Mouse (Mus musculus) liver, embryonic 13.5 days (tissue): ENCODE results near the gene Hoxa6. TPM values are rescaled to one million over a fixed set of nuclear protein-coding genes. Genes with fewer than 3 reads are reported as not detected.

Experiments used
- ATAC-seq: fragments of 200-750 bp; cut with Nextera tagmentation; 2 replicates; pipeline ENCODE4 v1.8.0; 2017; ENCODE audit warnings: low read depth, mild to moderate bottlenecking, moderate number of reproducible peaks, moderate library complexity
- DNase-seq: peaks from one replicate; pipeline ENCODE4 v3.0.0; 2022
- H3K27ac ChIP-seq: fragments of 300-500 bp; sonication (generic); 2 replicates; pipeline ENCODE4 v1.5.1; 2015; ENCODE audit warnings: moderate library complexity, mild to moderate bottlenecking, inconsistent platforms
- H3K27me3 ChIP-seq: fragments of 300-500 bp; sonication (generic); 2 replicates; pipeline ENCODE4 v1.6.1; 2015; ENCODE audit warnings: mild to moderate bottlenecking, inconsistent platforms
- H3K36me3 ChIP-seq: fragments of 300-500 bp; sonication (generic); 2 replicates; pipeline ENCODE4 v1.6.1; 2015; ENCODE audit warnings: mild to moderate bottlenecking, inconsistent platforms
- H3K4me1 ChIP-seq: fragments of 300-500 bp; sonication (generic); replicated peaks from 2 replicates; pipeline ENCODE4 v1.6.1; 2015; ENCODE audit warnings: inconsistent platforms
- H3K4me2 ChIP-seq: fragments of 300-500 bp; sonication (generic); 2 replicates; pipeline ENCODE4 v1.6.1; 2015; ENCODE audit warnings: inconsistent platforms, mild to moderate bottlenecking, moderate library complexity
- H3K4me3 ChIP-seq: fragments of 300-500 bp; sonication (generic); replicated peaks from 2 replicates; pipeline ENCODE4 v1.5.1; 2015; ENCODE audit warnings: mild to moderate bottlenecking, inconsistent platforms
- H3K9ac ChIP-seq: fragments of 300-500 bp; sonication (generic); 2 replicates; pipeline ENCODE4 v1.6.1; 2015; ENCODE audit warnings: mild to moderate bottlenecking, inconsistent platforms
- H3K9me3 ChIP-seq: fragments of 300-500 bp; sonication (generic); replicated peaks from 2 replicates; pipeline ENCODE4 v1.6.1; 2016; ENCODE audit warnings: inconsistent platforms
- WGBS: fragments of 180-500 bp; shearing (Covaris S2); methylation state at CpG from one replicate; pipeline ENCODE4 v1.1.7; 2015; ENCODE audit not compliant: insufficient replicate concordance; 5-methylcytosine and 5-hydroxymethylcytosine counted together
- polyA plus RNA-seq: library from polyadenylated mRNA; unstranded; fragments of >200 nt; fragmentation: Nextera tagmentation; extraction: Ambion mirVana; gene quantifications from 2 replicates; pipeline ENCODE4 v1.2.1, GENCODE M21; 2015

Hoxa6 gene
- polyA plus RNA-seq, 1 experiment from 2014 or later = not detected

DNA sequence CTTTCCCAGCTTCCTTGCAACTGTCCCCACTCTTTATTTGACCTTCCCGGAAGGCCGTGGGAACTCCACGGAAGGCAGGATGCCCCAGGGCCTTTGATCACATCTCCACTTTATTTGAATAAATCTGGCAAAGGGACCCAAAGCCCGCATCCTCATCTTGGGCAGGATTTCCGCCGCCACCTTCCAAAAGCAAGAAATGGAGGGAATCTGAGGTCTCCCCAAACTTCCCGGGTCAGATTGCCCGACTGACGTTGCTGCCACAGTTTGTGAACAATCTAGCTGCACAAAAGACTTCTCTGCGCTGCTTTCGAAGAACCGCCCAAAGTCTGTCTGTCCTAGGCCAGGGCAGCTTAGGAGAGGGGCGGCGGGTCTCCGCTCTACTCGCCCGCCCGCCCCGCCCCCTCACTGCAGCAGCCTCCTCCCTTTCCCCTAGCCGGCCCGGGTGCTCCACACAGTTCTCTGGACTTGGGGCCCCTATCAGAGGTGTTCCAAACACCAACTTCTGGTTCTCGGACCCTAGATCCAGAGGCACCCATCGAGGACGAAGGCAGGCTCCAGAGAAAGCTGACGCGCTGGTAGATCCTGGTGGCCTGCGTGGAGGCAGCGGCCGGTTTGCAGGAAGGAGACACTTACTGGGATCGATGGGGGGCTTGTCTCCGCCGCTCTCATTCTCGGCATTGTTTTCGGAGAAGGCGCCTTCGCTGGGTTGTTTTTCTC lies 16.5 kb upstream of the Hoxa6 start:
- ATAC-seq = no peak
- Histone ChIP-seq H3K27ac (no peak overlapping the region), H3K9ac (no peak overlapping the region), H3K4me2 (peak overlapping the region; percentile 39), H3K27me3 (peaks cover 99% of the 10 kb centered on the region), H3K36me3 (no peaks in the 10 kb centered on the region), H3K4me1 (0 out of 2 replicates have a peak, but pooled peaks cover 4% of the 10 kb centered on the region), H3K9me3 (no peaks in the 10 kb centered on the region), H3K4me3 (peak overlapping the region; percentile 32)
- DNase-seq = no peak
- WGBS = 3% methylated on average over 35 of the region's 36 CpGs

DNA sequence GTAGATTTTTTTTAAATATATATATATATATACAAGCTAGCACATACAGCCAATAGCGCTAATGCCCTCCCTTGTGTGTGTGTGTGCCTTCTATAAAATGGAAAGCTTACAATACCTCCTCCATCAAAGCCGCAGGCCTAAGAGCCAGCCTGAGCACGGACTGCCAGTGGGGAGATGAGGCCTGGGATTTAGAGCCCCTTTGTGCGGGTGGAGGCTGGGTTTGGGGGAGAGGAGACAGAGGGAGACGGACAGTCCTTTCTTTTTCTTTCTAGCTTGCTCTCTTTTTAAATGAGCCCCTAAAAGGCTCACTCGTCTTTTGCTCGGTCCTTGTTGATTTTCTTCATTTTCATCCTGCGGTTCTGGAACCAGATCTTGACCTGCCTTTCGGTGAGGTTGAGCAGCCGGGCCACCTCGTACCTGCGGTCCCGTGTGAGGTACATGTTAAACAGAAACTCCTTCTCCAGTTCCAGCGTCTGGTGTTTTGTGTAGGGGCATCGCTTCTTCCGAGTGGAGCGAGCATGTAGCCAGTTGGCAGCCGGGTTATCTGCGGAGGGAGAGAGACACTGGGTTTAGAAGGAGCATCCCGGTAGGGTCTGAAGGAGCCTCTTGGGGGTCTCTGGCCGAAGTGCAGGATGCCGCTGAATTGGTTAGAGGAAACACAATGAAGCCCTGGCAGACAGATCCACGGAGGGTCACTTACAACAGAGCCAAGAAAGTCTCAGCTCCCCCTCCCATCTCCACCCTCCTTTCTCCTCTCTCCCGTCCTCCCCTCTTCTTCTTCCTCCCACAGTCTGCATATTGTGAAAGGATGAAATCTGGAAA lies 15.6 kb upstream of the Hoxa6 start:
- Histone ChIP-seq H3K4me3 (peak overlapping the region; percentile 6), H3K27ac (no peak overlapping the region), H3K27me3 (peaks cover 99% of the 10 kb centered on the region), H3K4me2 (0 out of 2 replicates have a peak overlapping the region, but pooled peaks have one; percentile 24), H3K9ac (no peak overlapping the region), H3K4me1 (0 out of 2 replicates have a peak, but pooled peaks cover 4% of the 10 kb centered on the region), H3K9me3 (no peaks in the 10 kb centered on the region), H3K36me3 (no peaks in the 10 kb centered on the region)
- no peak for DNase-seq
- ATAC-seq = no peak
- 5% methylated on average over 24 of the region's 24 CpGs for WGBS

DNA sequence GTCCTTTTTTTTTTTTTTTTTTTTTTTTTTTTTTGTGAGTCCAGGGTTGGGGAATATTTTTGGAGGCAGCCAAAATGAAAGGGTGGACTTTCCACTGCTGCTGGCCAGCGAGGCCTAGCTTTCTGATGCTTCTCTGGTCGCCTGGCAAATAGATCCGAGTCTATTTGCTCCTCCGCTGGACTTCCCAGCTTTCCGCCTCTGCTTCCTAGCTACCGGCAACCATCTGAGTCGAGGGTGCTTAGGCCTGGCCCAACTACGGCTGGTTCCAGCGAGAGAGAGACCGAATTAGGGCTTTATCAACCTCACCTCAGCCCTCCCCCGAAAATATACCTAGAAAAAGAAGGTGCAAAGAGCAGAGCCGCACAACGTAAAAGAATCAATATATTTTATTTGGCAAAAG lies 14.2 kb upstream of the Hoxa6 start:
- H3K4me3 ChIP-seq = no peak overlapping the region
- no peaks in the 10 kb centered on the region for H3K9me3 ChIP-seq
- ATAC-seq (no peak), DNase-seq (no peak)
- no peaks in the 10 kb centered on the region for H3K36me3 ChIP-seq
- H3K27me3 ChIP-seq = peaks cover 100% of the 10 kb centered on the region
- H3K27ac ChIP-seq = no peak overlapping the region
- no peak overlapping the region for H3K9ac ChIP-seq
- 25% methylated on average over 13 of the region's 13 CpGs for WGBS
- H3K4me2 ChIP-seq = no peak overlapping the region
- H3K4me1 ChIP-seq = 0 out of 2 replicates have a peak, but pooled peaks cover 4% of the 10 kb centered on the region

- Histone ChIP-seq H3K27me3 (peaks cover 100% of the 10 kb centered on the region), H3K4me3 (peak overlapping the region; percentile 52), H3K9me3 (no peaks in the 10 kb centered on the region), H3K4me1 (peaks cover 10% of the 10 kb centered on the region), H3K36me3 (no peaks in the 10 kb centered on the region), H3K4me2 (peak overlapping the region; percentile 70), H3K27ac (no peak overlapping the region), H3K9ac (no peak overlapping the region)
- ATAC-seq = no peak
- 11% methylated on average over 21 of the region's 21 CpGs for whole genome bisulfite sequencing
- DNase-seq = no peak
Observed at GRCm38 (mm10) chr6:52221993-52222685, 13.6 kb upstream of the Hoxa6 start.

DNA sequence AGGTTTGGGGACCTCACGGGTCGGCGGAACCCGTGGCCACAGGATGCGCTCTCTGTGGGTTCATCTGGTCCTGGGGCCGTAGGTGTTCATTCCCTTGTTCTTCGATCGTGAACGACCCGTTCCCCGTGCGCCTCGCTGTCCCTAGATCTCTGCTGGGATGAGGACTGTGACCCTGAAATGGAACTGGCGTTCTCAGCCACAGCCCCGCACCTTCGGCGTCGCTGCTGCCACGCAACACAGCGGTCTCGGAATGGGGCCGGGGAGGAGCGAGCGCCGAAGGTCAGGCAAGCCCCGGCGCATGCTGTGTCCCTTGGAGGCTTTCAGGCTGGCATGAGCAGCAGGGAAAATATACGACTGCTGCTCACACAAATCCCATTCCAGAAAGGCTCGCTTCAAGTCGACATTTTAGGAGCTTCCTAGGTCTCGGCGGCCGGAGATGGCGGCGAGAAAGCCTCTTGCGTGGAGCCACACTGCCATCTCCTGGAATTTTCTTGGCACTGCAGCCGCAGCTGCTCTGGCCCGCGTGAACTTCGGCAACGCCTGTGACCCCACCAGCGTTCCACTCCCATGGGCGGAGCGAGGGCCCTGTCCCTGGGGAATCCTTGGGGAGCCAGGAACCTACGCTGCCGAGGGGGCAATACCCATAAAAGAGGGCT lies 12.9 kb upstream of the Hoxa6 start, which contains the start of gene Hoxa7:
TSS of gene Hoxa7 (minus strand) at position 518 of the 656 bp plus-strand sequence.
- Histone ChIP-seq H3K4me2 (peak within 1 kb of the TSS; percentile 70), H3K27me3 (peaks cover 100% of the 10 kb centered on the region), H3K4me1 (peaks cover 15% of the 10 kb centered on the region), H3K9me3 (no peaks in the 10 kb centered on the region), H3K36me3 (no peaks in the 10 kb centered on the region), H3K27ac (no peak within 1 kb of the TSS), H3K4me3 (peak within 1 kb of the TSS; percentile 52), H3K9ac (peak within 1 kb of the TSS; percentile 33; the same call in 1 of the 2 replicates)
- 2% methylated on average over 46 of the region's 46 CpGs for WGBS
- DNase-seq (peak; percentile 34), ATAC-seq (0 out of 2 replicates have a peak, but pooled peaks have one; percentile 10)

DNA sequence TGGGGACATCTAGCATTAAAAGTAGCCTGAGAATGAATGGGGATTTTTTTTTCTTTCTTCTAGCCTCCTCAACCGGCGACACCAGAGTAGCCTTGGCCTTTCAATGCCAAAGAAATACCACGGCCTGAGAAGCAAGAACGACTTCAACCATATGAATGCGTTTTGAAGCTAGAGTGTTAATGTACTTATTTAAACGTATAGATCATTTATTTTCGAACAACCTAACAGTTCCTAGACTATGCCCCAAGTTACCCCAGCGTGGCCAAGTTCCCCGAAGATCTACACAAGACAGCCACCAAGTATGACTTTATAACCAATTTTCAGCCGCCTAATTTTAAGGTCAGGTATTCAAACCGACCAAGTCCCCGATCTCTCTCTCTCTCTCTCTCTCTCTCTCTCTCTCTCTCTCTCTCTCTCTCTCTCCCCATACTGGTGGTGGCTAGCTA lies 12.4 kb upstream of the Hoxa6 start:
- WGBS = 7% methylated on average over 12 of the region's 12 CpGs

GRCm38 (mm10) chr6:52220003-52220864 lies 11.7 kb upstream of the Hoxa6 start:
- no peak overlapping the region for H3K4me3 ChIP-seq
- H3K4me1 ChIP-seq = peaks cover 15% of the 10 kb centered on the region
- 24% methylated on average over 32 of the region's 32 CpGs for WGBS
- H3K9me3 ChIP-seq = no peaks in the 10 kb centered on the region
- H3K27me3 ChIP-seq = peaks cover 100% of the 10 kb centered on the region
- H3K36me3 ChIP-seq = no peaks in the 10 kb centered on the region
- DNase-seq = no peak
- no peak overlapping the region for H3K4me2 ChIP-seq
- no peak overlapping the region for H3K27ac ChIP-seq
- ATAC-seq = no peak
- H3K9ac ChIP-seq = no peak overlapping the region

More for the DNA sequence above, 12.4 kb upstream of the Hoxa6 start:
- ATAC-seq (no peak), DNase-seq (no peak)
- no peak overlapping the region for H3K9ac ChIP-seq
- H3K36me3 ChIP-seq = no peaks in the 10 kb centered on the region
- peaks cover 100% of the 10 kb centered on the region for H3K27me3 ChIP-seq
- H3K4me2 ChIP-seq = peak overlapping the region; percentile 70
- no peaks in the 10 kb centered on the region for H3K9me3 ChIP-seq
- H3K4me3 ChIP-seq = peak overlapping the region; percentile 52; the same call in 1 of the 2 replicates
- peaks cover 15% of the 10 kb centered on the region for H3K4me1 ChIP-seq
- no peak overlapping the region for H3K27ac ChIP-seq

GRCm38 (mm10) chr6:52219234-52219942 lies 10.9 kb upstream of the Hoxa6 start:
- Histone ChIP-seq H3K27ac (no peak overlapping the region), H3K4me1 (peaks cover 15% of the 10 kb centered on the region), H3K4me2 (no peak overlapping the region), H3K36me3 (no peaks in the 10 kb centered on the region), H3K9me3 (no peaks in the 10 kb centered on the region), H3K4me3 (no peak overlapping the region), H3K9ac (no peak overlapping the region), H3K27me3 (peaks cover 100% of the 10 kb centered on the region)
- DNase-seq = no peak
- no peak for ATAC-seq
- 37% methylated on average over 9 of the region's 9 CpGs for WGBS

DNA sequence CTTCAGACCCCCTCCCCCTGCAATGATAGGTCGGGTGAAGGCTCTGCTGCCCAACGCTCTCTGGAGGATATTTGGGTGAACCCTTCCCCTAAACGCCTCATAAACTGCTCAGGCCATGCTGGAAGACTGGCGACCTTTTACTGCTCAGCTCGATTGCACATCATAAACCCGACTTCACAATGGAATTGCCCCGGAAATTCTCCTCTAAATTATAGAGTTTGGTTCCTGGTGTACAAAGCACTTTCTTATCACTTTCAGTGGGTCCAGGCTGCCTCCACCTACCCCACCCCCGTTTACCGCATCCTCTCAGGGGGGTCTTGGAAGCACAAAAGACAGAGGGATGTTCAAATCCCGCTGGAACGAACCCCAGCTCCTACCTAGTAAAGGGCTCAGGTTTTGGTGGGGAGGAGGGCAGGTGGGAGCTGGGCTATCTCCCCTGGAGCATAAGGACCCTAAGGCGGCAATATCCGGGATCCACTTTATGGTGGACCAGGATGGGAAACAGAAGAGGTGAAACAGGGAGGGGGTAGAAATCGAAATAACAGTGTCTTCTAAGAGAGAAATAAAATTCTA lies 10.2 kb upstream of the Hoxa6 start:
- ATAC-seq = no peak
- Histone ChIP-seq H3K4me3 (no peak overlapping the region), H3K4me1 (peaks cover 15% of the 10 kb centered on the region), H3K9ac (no peak overlapping the region), H3K27me3 (peaks cover 100% of the 10 kb centered on the region), H3K27ac (no peak overlapping the region), H3K4me2 (no peak overlapping the region), H3K36me3 (no peaks in the 10 kb centered on the region), H3K9me3 (no peaks in the 10 kb centered on the region)
- 19% methylated on average over 14 of the region's 14 CpGs for WGBS
- no peak for DNase-seq
